Mouse (Mus musculus): ENCODE results near the gene Slc39a8. TPM values are rescaled to one million over a fixed set of nuclear protein-coding genes. Genes with fewer than 3 reads are reported as not detected.

The Slc39a8 gene
- 12.3 TPM for polyA plus RNA-seq (2014; fragmentation: Illumina TruSeq; extraction: RNeasy Lipid Tissue Mini Kit (QIAGEN cat#74804); ENCODE audit: low replicate concordance)

GRCm38 (mm10) chr3:135825016-135825753 is at the start of gene Slc39a8:
Slc39a8 (plus strand) TSS chr3:135825279.

Other genes with a start within 250 kb of the Slc39a8 start
- gene Nfkb1, start 133.7 kb upstream of the Slc39a8 start, polyA plus RNA-seq (2014; fragmentation: Illumina TruSeq; extraction: RNeasy Lipid Tissue Mini Kit (QIAGEN cat#74804); ENCODE audit: low replicate concordance): 15.6 TPM

Data from small intestine, adult 10 weeks (tissue).